Mouse (Mus musculus): Measurements from ENCODE around the gene Dcp1a.
A peak's percentile ranks its signal among the peaks of the same experiment; 100 is the strongest.

Dcp1a gene

GRCm38 (mm10) chr14:30479361-30479948, at the start of gene Dcp1a:
TSS of gene Dcp1a (plus strand) at chr14:30479535.
- peak; percentile 97 for DNase-seq

GRCm38 (mm10) chr14:30429606-30430005, 49.7 kb upstream of the Dcp1a start:
- no peak for DNase-seq

- no peak for DNase-seq
These were observed 49.3 kb upstream of the Dcp1a start for GRCm38 (mm10) chr14:30430026-30430425.

GRCm38 (mm10) chr14:30430446-30430845, 48.9 kb upstream of the Dcp1a start:
- DNase-seq = no peak

GRCm38 (mm10) chr14:30435316-30435715, 44.0 kb upstream of the Dcp1a start:
- DNase-seq = no peak

- no peak for DNase-seq
These were observed 39.4 kb upstream of the Dcp1a start for GRCm38 (mm10) chr14:30439915-30440314.

- no peak for DNase-seq
These were observed 23.3 kb upstream of the Dcp1a start for GRCm38 (mm10) chr14:30455801-30456595.

- no peak for DNase-seq
These were observed 21.9 kb upstream of the Dcp1a start for GRCm38 (mm10) chr14:30457436-30457835.

GRCm38 (mm10) chr14:30457897-30458296, 21.4 kb upstream of the Dcp1a start:
- DNase-seq = no peak

GRCm38 (mm10) chr14:30458820-30459219, 20.5 kb upstream of the Dcp1a start:
- DNase-seq = no peak

GRCm38 (mm10) chr14:30459891-30460523, 19.3 kb upstream of the Dcp1a start:
- peak; percentile 75 for DNase-seq

- no peak for DNase-seq
These were observed 16.0 kb upstream of the Dcp1a start for GRCm38 (mm10) chr14:30463312-30463711.

GRCm38 (mm10) chr14:30473605-30474004, 5.7 kb upstream of the Dcp1a start:
- no peak for DNase-seq

- no peak for DNase-seq
These were observed 4.9 kb upstream of the Dcp1a start for GRCm38 (mm10) chr14:30474416-30474815.

GRCm38 (mm10) chr14:30491342-30491741, 12.0 kb downstream of the Dcp1a start, which contains the start of gene Cacna1d:
TSS of gene Cacna1d (minus strand) at chr14:30491455.
- no peak for DNase-seq

- DNase-seq = no peak
These were observed 13.9 kb downstream of the Dcp1a start for GRCm38 (mm10) chr14:30493276-30493675.

GRCm38 (mm10) chr14:30494998-30495397, 15.7 kb downstream of the Dcp1a start:
- DNase-seq = no peak

GRCm38 (mm10) chr14:30498202-30498601, 18.9 kb downstream of the Dcp1a start:
- DNase-seq = peak; percentile 80

- DNase-seq = no peak
These were observed 25.7 kb downstream of the Dcp1a start for GRCm38 (mm10) chr14:30504990-30505389.

GRCm38 (mm10) chr14:30510214-30510763, 31.0 kb downstream of the Dcp1a start:
- no peak for DNase-seq

- no peak for DNase-seq
These were observed 33.6 kb downstream of the Dcp1a start for GRCm38 (mm10) chr14:30512896-30513295.

GRCm38 (mm10) chr14:30515931-30516723, 36.8 kb downstream of the Dcp1a start:
- peak; percentile 72 for DNase-seq

GRCm38 (mm10) chr14:30519323-30519722, 40.0 kb downstream of the Dcp1a start:
- DNase-seq = no peak

All from cerebellum, adult 8-10 months (tissue).